Mouse (Mus musculus) kidney, embryonic 16.5 days (tissue): ENCODE data around the gene Ptprt. TPM values are rescaled to one million over a fixed set of nuclear protein-coding genes. Genes with fewer than 3 reads are reported as not detected.
A peak's percentile ranks its signal among the peaks of the same experiment; 100 is the strongest.
"Not testable (repeated sequence)": the region's sequence is repeated elsewhere in the genome, so short reads cannot be mapped to it uniquely, and the experiment has no call there.

Experiments
- ATAC-seq: fragments of 200-750 bp; cut with Nextera tagmentation; 2 replicates; pipeline ENCODE4 v1.8.0; 2017; ENCODE audit warnings: moderate TSS enrichment; ENCODE audit not compliant: low FRiP score, low TSS enrichment
- H3K27ac ChIP-seq: fragments of 300-500 bp; sonication (generic); 2 replicates; pipeline ENCODE4 v1.5.1; 2014; ENCODE audit warnings: low read length
- H3K27me3 ChIP-seq: fragments of 300-500 bp; sonication (generic); 2 replicates; pipeline ENCODE4 v1.6.1; 2014; ENCODE audit warnings: low read length, control low read depth, mixed read lengths; ENCODE audit not compliant: insufficient read depth
- H3K36me3 ChIP-seq: fragments of 300-500 bp; sonication (generic); 2 replicates; pipeline ENCODE4 v1.6.1; 2014; ENCODE audit warnings: low read length, control low read depth, mixed read lengths; ENCODE audit not compliant: insufficient read depth
- H3K4me1 ChIP-seq: fragments of 300-500 bp; sonication (generic); 2 replicates; pipeline ENCODE4 v1.6.1; 2014; ENCODE audit warnings: low read length, control low read depth, mixed read lengths; ENCODE audit not compliant: insufficient read depth
- H3K4me2 ChIP-seq: fragments of 300-500 bp; sonication (generic); replicated peaks from 2 replicates; pipeline ENCODE4 v1.6.1; 2014; ENCODE audit warnings: low read depth, low read length
- H3K4me3 ChIP-seq: fragments of 300-500 bp; sonication (generic); 2 replicates; pipeline ENCODE4 v1.5.1; 2014; ENCODE audit warnings: mild to moderate bottlenecking, low read length
- H3K9ac ChIP-seq: fragments of 300-500 bp; sonication (generic); replicated peaks from 2 replicates; pipeline ENCODE4 v1.6.1; 2014; ENCODE audit warnings: low read length
- H3K9me3 ChIP-seq: fragments of 300-500 bp; sonication (generic); 2 replicates; pipeline ENCODE4 v1.6.1; 2016; ENCODE audit warnings: low read length, control low read depth
- WGBS: fragments of 180-500 bp; shearing (Covaris S2); extraction: QIAGEN DNeasy Blood & Tissue Kit; methylation state at CpG from one replicate; pipeline ENCODE4 v1.1.7; 2014; 5-methylcytosine and 5-hydroxymethylcytosine counted together
- polyA plus RNA-seq: library from polyadenylated mRNA; unstranded; fragments of >200 nt; fragmentation: Nextera tagmentation; extraction: Ambion mirVana; gene quantifications from 2 replicates; pipeline ENCODE4 v1.2.1, GENCODE M21; 2015

The Ptprt gene
- polyA plus RNA-seq, 1 experiment from 2014 or later: 3.2 TPM

DNA sequence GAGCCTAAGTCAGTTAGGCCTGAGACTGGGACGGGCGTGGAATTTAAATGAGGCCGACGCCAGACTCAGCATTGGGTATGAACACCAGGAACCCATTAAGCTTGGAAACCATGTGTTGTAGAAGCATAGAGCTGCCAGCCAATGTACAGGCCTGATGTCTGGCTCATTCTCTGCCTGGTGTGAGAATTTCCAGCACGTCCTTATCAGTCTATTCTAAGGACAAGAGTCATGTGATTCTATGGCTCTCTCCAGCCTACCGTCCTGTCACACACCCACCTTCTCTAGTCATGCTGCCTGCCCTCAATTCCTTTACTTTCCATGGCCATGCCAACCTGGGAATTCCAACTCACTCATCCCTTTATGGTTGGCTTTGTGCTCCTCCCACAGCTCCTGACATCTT, 450.4 kb downstream of the Ptprt start:
- H3K27me3 ChIP-seq: no peaks in the 10 kb centered on the region
- no peak for ATAC-seq
- no peaks in the 10 kb centered on the region for H3K4me1 ChIP-seq
- H3K4me3 ChIP-seq: no peak overlapping the region
- no peaks in the 10 kb centered on the region for H3K9me3 ChIP-seq
- H3K27ac ChIP-seq: no peak overlapping the region
- WGBS: 88% methylated on average over 6 of the region's 6 CpGs
- no peaks in the 10 kb centered on the region for H3K36me3 ChIP-seq
- no peak overlapping the region for H3K9ac ChIP-seq
- H3K4me2 ChIP-seq: no peak overlapping the region

- WGBS: 79% methylated on average over 5 of the region's 5 CpGs
- H3K4me3 ChIP-seq: no peak overlapping the region
- no peak for ATAC-seq
- no peaks in the 10 kb centered on the region for H3K4me1 ChIP-seq
- H3K4me2 ChIP-seq: no peak overlapping the region
- no peaks in the 10 kb centered on the region for H3K36me3 ChIP-seq
- no peaks in the 10 kb centered on the region for H3K27me3 ChIP-seq
- H3K9ac ChIP-seq: no peak overlapping the region
- no peaks in the 10 kb centered on the region for H3K9me3 ChIP-seq
- H3K27ac ChIP-seq: no peak overlapping the region
These were observed 463.6 kb downstream of the Ptprt start for GRCm38 (mm10) chr2:162197316-162197715.

GRCm38 (mm10) chr2:162182621-162183475, 478.1 kb downstream of the Ptprt start:
- Histone ChIP-seq H3K4me1 (no peaks in the 10 kb centered on the region), H3K27me3 (no peaks in the 10 kb centered on the region)
- no peak for ATAC-seq

GRCm38 (mm10) chr2:162181826-162182225, 479.1 kb downstream of the Ptprt start:
- Histone ChIP-seq H3K4me1 (no peaks in the 10 kb centered on the region), H3K4me3 (no peak overlapping the region), H3K27me3 (no peaks in the 10 kb centered on the region), H3K9ac (no peak overlapping the region), H3K9me3 (no peaks in the 10 kb centered on the region), H3K27ac (no peak overlapping the region), H3K4me2 (no peak overlapping the region), H3K36me3 (no peaks in the 10 kb centered on the region)
- WGBS: 98% methylated on average over 2 of the region's 2 CpGs
- ATAC-seq: no peak

More at GRCm38 (mm10) chr2:162182621-162183475, 478.1 kb downstream of the Ptprt start:
- Histone ChIP-seq H3K9me3 (no peaks in the 10 kb centered on the region), H3K36me3 (no peaks in the 10 kb centered on the region), H3K27ac (no peak overlapping the region), H3K4me3 (no peak overlapping the region), H3K4me2 (no peak overlapping the region), H3K9ac (no peak overlapping the region)
- WGBS: 80% methylated on average over 20 of the region's 20 CpGs

GRCm38 (mm10) chr2:162172529-162172928, 488.4 kb downstream of the Ptprt start:
- Histone ChIP-seq H3K9ac (no peak overlapping the region), H3K4me1 (no peaks in the 10 kb centered on the region), H3K36me3 (no peaks in the 10 kb centered on the region), H3K27me3 (no peaks in the 10 kb centered on the region), H3K9me3 (no peaks in the 10 kb centered on the region), H3K4me3 (no peak overlapping the region), H3K4me2 (no peak overlapping the region), H3K27ac (no peak overlapping the region)
- WGBS: 71% methylated on average over 1 of the region's 1 CpGs
- ATAC-seq: no peak

- no peak overlapping the region for H3K27ac ChIP-seq
- H3K4me2 ChIP-seq: no peak overlapping the region
- H3K9me3 ChIP-seq: no peaks in the 10 kb centered on the region
- no peak overlapping the region for H3K4me3 ChIP-seq
- no peaks in the 10 kb centered on the region for H3K36me3 ChIP-seq
- no peaks in the 10 kb centered on the region for H3K4me1 ChIP-seq
- no peaks in the 10 kb centered on the region for H3K27me3 ChIP-seq
- no peak for ATAC-seq
- no peak overlapping the region for H3K9ac ChIP-seq
- WGBS: 80% methylated on average over 3 of the region's 3 CpGs
These were observed 519.0 kb downstream of the Ptprt start for GRCm38 (mm10) chr2:162141845-162142411.

GRCm38 (mm10) chr2:162136176-162136575, 524.8 kb downstream of the Ptprt start:
- not testable (repeated sequence) for H3K36me3 ChIP-seq, H3K9ac ChIP-seq, H3K9me3 ChIP-seq, H3K4me1 ChIP-seq, H3K4me3 ChIP-seq, H3K27ac ChIP-seq, ATAC-seq, H3K4me2 ChIP-seq, H3K27me3 ChIP-seq
- 78% methylated on average over 3 of the region's 3 CpGs for WGBS

DNA sequence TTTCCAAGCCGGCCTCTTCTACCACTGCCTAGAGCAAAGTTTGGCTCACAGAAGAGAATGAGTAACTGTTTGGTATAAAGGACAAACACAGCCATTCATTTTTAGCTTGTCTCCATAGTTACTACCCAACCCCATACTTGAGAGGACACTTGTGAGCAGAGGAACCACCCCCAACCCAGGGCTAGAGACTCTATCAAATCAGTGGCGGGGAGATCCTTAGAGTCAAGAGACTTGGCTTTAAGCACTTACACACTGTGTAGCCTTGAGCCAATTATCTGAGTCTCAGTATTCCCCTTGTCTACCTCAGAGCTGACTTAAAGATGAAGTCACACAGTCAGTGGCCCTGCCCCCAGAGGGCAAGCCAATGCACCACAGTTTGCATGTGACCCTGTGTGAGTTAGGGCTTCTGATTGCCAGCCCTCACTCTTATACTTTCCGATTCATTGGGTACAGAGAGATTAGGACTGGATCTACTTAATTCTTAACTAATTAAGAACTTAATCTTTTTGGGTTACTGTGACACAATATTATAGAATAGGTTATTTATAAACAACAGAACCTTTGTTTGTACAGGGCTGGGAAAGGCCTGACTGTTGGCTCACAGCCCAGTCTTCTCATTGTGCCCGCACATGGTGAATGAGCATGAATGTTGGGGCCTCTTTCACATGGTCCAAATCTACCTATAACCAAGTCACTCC, 529.2 kb downstream of the Ptprt start:
- H3K27me3 ChIP-seq: no peaks in the 10 kb centered on the region
- H3K27ac ChIP-seq: peak overlapping the region; percentile 63
- peak; percentile 94 for ATAC-seq

GRCm38 (mm10) chr2:162129896-162130295, 531.1 kb downstream of the Ptprt start:
- Histone ChIP-seq H3K9me3 (no peaks in the 10 kb centered on the region), H3K4me3 (no peak overlapping the region), H3K4me2 (no peak overlapping the region), H3K9ac (no peak overlapping the region), H3K36me3 (no peaks in the 10 kb centered on the region), H3K27me3 (no peaks in the 10 kb centered on the region), H3K4me1 (no peaks in the 10 kb centered on the region), H3K27ac (no peak overlapping the region)
- WGBS: 85% methylated on average over 1 of the region's 1 CpGs
- no peak for ATAC-seq

More for the DNA sequence above, 529.2 kb downstream of the Ptprt start:
- no peaks in the 10 kb centered on the region for H3K36me3 ChIP-seq
- no peak overlapping the region for H3K9ac ChIP-seq
- no peak overlapping the region for H3K4me2 ChIP-seq
- WGBS: 66% methylated on average over 4 of the region's 4 CpGs
- no peaks in the 10 kb centered on the region for H3K4me1 ChIP-seq
- H3K9me3 ChIP-seq: no peaks in the 10 kb centered on the region
- no peak overlapping the region for H3K4me3 ChIP-seq

GRCm38 (mm10) chr2:162118041-162118440, 542.9 kb downstream of the Ptprt start:
- no peak overlapping the region for H3K9ac ChIP-seq
- no peaks in the 10 kb centered on the region for H3K4me1 ChIP-seq
- no peak for ATAC-seq
- H3K36me3 ChIP-seq: no peaks in the 10 kb centered on the region
- no peak overlapping the region for H3K4me3 ChIP-seq
- H3K4me2 ChIP-seq: no peak overlapping the region
- WGBS: 83% methylated on average over 2 of the region's 2 CpGs
- H3K9me3 ChIP-seq: no peaks in the 10 kb centered on the region
- no peaks in the 10 kb centered on the region for H3K27me3 ChIP-seq
- H3K27ac ChIP-seq: no peak overlapping the region
